Mouse (Mus musculus): ENCODE results near the gene Ncf2. TPM values are rescaled to one million over a fixed set of nuclear protein-coding genes. Genes with fewer than 3 reads are reported as not detected.
A peak's percentile ranks its signal among the peaks of the same experiment; 100 is the strongest.
"Not testable (repeated sequence)": the region's sequence is repeated elsewhere in the genome, so short reads cannot be mapped to it uniquely, and the experiment has no call there.

Ncf2 gene
- total RNA-seq (2022), result 10 to 100 TPM in 1 of 4 experiments, 1 to 10 TPM in 3; 3.7 to 10.2 (median 6.4) TPM

DNA sequence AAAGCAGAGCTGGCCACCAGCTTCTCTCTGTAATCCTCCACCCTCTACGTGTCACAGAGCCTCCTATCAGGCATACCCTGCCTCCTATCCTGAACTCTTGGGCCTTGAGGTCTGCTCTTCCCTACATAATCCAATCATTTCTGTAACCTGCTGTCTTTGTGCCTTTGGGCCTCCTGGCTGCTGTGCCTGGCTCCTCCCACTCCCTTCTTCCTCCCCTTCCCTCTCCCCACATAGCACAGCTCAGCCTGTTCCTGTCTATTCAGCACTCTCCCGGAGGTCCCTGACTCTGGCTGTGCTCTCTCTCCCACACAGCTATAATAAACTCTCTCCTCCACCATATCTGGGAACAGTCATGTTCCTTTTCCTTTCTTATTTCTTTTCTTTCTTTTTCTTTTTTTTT lies at the start of gene Ncf2:
Ncf2 (plus strand) TSS at position 298 of the 400 bp plus-strand sequence.
- DNase-seq (ENCODE audit: low spot score in 2 of 2), result no peak

DNA sequence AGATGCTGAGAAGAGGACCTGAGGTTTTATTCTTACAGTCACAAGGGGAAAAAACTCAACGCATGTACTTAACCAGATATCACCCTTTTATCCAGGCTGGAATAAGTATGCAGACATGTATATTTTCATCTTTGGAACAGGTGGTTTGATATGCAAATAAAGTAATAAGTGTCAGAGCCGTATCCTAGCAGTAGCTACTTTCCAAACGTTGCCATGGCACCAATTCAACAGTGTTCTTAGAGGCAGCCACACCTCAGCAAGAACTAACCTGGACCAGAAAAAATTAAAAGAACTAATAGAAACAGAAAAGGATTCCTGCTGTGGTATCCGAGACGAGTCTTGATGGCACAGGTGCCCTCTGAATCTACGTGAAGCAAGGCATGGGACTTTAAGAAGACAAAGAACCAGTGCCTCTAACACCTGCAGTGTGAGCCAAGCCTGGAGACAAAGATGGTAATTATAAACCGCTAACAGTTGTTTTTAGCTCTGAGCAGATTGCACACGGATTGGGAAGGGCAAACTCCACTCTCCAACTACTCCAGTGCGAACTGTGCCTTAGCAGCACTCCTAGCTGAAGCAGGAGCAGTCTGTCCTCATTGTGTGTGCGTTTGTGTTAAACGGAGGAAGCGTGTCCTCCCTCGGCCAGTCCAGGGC lies 49.6 kb upstream of the Ncf2 start, which contains the start of gene Apobec4:
Apobec4 (plus strand) TSS at position 240 of the 654 bp plus-strand sequence.
- peak in 1 of 2 experiments; percentile 67 for DNase-seq (ENCODE audit: low spot score in 2 of 2)

DNA sequence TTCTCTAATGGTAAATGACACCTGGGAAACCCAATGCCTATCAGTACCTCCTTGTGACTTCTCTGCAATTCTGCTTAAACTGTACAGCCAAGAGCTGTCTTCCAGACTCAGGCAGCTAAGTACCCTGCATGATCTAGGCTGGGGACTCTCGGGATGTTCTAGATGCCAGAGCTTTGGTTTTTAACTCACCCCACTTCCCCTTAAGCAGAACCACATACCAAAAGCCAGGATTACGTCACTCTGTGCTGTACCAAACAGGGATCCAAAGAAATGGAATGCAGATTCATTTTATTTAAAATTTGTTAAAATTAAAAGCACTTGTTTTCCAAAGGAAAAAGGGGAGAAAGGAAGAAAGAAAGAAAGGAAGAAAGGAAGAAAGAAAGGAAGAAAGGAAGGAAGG lies 38.2 kb upstream of the Ncf2 start:
- DNase-seq (ENCODE audit: low spot score in 2 of 2), result no peak

DNA sequence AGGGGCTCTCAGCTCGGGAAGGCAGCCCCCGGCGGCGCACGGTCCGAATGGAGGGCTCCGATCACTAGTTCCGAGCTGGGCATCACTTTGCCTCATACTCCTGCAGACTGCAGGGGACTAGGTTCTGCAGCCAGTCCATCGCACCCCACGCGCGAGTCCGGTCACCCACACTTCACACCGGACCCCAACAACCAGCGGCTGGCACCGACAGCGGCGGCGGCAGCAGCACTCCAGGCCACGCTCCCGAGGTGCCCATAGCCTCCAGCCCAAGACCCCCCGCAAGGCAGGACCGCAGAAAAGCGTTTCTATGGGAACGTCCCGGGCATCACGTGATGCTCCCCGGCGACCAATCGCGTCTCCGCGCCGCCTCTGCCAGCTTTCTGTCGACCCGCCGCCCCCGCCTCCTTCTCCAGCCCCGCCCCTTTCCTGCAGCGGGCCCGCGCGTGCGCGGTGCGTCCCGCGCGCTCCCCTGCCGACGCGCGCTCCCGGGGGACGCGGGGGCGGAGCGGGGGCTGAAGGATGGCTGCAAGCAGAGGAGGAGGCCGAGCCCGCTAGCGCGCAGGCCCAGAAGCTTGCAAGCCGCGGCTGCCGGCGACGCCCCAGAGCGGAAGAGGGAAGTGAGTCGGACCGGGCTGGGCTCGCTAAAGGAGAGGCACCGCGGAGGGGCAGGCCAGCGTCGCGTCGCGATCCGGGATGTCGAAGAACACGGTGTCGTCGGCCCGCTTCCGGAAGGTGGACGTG lies 33.8 kb upstream of the Ncf2 start, which contains the start of the genes Rgl1 and Arpc5:
Rgl1 (minus strand) TSS at position 320 of the 741 bp plus-strand sequence.
Arpc5 (plus strand) TSS at position 511 of the 741 bp plus-strand sequence.
- DNase-seq (ENCODE audit: low spot score in 2 of 2), result peak; percentile 87 to 96

DNA sequence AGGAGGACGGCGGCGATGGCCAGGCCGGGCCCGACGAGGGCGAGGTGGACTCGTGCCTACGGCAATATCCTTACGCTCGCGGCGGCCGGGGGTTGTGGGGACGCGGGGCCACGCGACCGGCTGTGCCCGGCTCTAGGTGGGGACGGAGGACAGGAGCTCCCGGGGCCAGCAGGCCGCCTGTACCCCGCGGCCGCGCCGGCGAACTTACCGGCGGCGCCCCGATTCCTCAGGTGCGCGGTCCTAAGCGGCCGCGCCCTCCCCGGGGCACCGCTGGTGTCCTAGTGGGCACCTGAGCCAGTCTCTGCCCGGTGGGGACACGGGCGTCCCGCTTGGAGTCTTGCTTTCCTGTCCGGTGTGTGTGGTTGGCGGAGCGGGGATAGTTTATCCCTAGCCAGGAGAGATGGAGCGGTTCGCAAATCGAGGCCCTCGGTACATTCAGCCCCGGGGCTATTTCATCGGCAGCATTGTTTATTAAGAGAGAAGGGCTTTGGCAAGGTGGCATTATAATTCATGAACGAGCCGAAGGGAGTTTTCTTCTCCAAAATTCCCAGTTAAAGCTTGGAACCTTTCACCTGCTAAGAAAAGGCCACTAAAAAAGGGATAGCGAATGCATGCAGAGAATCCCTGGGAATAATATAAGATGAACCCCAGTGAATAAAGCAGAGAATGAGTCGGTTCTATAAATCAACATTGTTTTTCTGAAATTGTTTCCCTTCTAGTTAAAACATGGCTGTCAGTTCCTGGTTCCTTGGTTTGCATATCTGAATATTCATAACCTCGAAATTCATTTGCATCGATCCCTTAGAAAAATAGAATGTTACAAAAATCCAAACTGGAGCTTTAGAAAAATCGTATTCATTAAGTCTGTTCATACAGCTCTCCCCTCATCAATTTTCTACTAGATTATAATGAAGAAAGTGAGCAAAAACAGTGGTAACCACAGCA lies 32.9 kb upstream of the Ncf2 start:
- peak in 1 of 2 experiments; percentile 27 for DNase-seq (ENCODE audit: low spot score in 2 of 2)

DNA sequence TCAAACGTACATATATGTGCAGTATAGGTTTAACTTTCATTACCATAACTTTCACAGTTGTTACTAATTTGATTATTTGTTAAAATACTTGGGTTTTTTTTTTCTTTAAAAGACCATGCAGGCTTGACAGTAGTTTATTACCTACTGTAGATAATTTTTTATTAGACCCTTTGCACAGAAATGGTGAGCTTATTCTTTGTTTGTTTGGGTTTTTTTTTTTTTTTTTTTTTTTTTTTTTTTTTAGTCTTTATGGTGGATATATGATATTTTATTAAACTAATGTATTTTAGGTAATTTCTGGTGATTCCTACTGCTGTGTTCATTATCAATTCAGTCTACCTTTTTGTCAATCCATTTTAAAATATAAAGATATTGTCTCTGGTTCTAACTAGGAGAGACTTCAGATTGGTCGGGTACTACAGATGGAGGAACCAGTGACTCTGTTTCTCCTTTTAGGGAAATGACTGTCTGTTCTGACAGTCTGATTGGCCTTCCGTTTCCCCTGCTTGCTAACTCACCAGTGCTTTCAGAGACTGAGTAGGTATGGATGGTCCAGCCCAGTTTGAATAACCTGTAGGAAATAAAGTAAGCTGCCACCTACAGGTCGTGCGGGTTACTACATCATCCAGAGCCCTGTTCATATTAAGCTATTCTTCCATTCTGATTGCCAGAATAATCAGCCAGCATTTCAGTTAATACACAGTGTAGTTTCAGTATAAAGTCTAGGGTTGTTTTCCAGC lies 32.1 kb upstream of the Ncf2 start:
- DNase-seq (ENCODE audit: low spot score in 2 of 2), result peak; percentile 63 to 79

DNA sequence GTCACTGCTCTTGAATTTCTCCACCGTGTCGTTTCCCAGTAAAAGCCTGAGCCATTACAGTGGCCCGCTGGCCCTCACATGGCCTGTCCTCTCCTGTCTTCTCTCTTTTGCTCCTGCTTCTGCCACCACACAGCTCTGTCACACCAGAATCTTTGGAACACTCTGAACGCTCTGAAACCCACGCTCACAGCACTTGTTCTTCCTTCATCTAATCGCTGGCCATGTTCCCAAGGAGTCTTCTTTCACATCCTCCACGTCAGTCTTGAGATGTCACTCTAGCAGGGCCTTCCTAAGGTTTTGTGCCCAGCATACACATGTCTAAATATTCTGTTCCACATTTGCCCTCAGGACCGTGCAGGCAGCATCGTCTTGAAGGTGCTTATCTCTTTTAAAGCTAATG lies 29.0 kb upstream of the Ncf2 start:
- no peak for DNase-seq (ENCODE audit: low spot score in 2 of 2)

DNA sequence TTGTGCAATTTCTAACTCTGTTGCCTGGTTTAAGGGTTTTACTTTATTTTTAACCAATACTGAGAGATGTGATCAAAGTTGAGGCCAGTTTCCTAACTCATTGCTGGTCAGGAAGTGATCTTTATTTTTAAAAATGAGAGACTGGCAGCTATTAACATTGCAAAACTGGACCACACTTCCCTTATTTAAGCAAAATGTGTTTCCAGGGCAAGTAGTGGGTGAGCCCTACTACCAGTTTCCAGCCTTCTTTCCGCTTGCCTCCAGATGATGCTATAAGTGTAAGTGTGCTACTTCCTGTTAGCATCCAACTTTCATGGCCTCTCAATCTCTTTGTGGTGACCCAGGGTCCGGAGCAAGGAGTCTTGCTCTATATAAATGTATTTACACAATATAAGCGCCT lies 25.4 kb upstream of the Ncf2 start:
- DNase-seq (ENCODE audit: low spot score in 2 of 2), result not testable (repeated sequence)

DNA sequence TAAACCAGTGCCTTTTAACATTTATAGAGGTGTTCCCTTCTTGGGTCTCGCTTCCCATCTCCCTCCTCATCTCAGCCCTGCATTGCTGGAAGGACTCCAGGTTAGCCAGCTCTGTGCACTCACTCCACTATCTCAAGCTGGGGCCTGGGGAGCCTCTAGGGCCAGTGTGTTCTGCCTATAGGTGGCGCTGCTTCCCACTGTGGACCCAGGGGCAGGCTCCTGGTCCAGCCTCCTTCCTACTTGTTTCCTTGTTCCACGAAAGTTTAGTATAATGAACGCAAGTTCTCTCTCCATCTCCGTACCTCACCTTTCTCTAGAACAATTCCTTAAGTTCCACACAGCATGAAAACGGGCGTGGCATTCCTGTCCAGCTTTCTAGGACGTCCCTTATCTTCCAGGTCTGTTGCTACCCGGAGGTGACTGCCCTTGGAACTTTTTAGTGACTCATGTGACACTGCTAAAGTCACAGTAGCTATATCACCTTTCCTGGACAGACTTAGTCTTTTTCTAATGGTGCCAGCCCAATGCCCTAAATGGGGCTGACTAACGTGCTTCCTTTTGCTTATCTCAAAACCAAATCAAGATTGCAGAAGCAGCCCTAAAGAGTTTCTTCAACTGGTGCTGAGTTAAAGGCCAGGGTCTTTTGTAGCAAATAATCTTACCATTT lies 20.8 kb upstream of the Ncf2 start:
- peak; percentile 36 to 37 for DNase-seq (ENCODE audit: low spot score in 2 of 2)

DNA sequence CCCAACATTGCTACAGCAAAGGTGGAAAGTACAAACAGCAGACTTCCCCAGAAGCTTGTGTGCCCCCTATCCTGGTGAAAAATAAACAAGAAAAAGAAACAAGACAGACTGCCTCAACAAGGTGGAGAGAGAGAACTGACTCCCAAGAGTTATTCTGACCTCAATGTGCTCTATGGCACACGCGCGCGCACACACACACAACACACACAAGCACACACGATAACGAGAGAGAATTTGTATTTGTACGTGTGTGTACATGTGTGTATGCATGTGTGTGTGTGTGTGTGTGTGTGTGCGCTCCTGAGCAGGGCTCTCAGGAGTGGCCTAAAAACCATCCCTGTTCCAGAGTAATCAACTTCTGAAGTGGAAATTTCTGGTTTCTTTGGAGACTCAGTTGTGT lies 15.4 kb upstream of the Ncf2 start:
- DNase-seq (ENCODE audit: low spot score in 2 of 2), result no peak

DNA sequence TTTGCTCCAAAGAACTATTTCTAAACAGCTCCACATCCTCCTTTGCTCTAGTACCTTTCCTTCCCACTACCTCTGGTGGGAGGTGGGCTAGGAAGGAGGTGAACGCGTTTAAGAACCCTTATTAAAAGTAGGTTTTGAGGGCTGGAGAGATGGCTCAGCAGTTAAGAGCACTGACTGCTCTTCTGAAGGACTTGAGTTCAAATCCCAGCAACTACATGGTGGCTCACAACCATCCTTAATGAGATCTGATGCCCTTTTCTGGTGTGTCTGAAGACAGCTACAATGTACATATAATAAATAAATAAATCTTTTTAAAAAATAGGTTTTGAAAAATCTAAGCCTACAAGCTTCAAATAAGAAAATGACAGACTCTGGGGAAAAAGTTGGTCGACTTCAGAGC lies 14.5 kb upstream of the Ncf2 start:
- DNase-seq (ENCODE audit: low spot score in 2 of 2), result not testable (repeated sequence)

DNA sequence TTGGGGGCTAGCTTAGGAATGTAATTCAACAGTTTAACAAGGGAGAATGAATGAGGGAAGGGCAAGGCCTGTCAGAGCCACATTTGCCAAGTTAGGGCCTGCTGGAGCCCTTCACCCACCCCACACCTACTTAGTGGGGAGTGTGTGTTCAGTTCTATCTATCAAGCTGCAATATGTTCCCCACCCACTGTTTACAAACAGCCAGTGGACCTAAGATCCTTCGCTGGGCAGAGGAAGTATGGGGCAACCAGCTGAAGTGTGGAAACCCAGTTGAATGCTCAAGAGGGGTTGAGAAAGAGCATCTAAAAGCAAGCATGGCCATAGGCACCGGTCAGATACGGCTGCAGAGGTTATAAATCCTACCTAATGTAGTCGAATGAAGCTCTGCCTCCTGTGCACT lies 13.0 kb upstream of the Ncf2 start:
- DNase-seq (ENCODE audit: low spot score in 2 of 2), result no peak

DNA sequence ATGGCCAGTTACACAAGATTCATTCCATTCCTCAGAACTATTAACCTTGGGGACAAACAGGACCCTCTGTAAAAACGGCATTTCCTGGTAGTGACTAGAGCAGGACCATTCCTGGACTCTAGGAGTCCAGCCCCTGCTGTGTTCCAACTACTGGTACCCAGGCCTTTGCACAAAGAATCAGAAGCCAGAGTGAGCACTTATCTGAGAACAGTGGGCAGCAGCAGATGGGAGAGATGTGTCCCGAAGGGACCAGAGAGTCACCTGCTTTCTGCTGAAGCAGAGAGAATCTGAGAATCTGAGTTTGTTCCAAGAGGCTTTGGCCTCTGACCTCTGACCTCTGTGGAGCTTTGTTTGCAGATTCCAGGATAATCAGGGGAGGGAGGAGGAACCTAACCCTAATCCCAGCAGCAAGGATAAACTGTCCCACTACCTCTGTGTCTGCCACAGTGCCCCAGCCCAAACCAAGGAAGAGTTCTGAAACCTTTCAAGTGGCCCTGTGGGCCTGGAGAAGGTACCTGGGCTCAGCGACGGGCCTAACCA lies 11.8 kb upstream of the Ncf2 start:
- DNase-seq (ENCODE audit: low spot score in 2 of 2), result no peak

DNA sequence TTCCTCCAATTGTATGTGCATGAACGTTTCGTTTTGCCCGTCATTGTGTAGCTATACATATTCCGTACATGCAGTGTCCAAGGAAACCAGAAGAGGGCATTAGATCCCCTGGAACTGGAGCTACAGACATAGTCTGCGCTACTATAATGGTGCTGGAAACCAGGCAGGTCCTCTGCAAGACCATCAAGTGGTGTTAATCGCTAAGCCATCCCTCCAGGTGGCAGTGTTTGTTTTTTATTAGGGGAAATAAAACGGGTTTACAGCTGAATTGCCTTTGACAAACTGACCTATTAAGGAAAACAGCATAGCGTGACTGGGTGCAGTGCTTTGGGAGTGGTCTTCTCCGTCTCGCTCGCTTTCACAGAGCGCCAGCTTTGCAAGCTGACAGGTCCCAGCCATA lies 9.7 kb upstream of the Ncf2 start:
- no peak for DNase-seq (ENCODE audit: low spot score in 2 of 2)

DNA sequence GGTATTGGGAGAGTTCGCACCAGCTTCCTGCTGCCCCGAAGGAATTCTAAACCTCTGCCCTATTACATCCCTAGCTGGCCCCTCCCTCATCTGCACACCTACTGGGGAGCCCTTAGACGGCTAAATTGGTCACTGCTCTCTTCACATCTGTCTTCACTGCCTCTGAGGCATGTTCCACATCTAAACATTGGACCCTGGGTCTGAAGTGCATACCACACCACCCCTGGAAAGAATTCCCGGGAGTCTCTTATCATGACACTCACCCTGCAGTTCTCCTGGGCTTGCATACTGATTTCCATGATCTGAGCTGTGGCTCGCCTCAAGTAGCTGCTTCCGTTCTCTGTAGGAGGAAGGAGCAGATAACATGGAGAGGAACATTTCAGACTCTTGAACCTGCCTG lies 9.2 kb upstream of the Ncf2 start:
- no peak for DNase-seq (ENCODE audit: low spot score in 2 of 2)

DNA sequence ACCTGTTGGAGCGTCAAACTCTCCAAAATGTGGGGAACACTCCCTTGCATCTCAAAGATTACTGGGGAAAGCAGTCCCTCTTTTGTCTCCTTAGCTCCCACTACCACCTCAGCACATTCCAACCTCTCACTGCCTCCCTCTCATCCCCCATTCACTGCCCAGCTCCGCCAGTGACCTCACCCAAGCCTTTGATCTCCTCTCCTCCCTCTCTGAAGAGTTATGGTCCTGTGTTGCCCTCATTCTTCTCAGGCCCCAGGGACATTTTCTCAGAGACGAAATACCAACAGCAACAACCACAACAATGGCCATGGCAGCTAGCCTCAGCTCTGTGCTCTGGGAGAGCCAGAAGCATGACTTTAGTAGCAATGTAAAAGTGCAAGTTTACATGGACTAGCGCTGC lies 8.7 kb upstream of the Ncf2 start:
- DNase-seq (ENCODE audit: low spot score in 2 of 2), result no peak

DNA sequence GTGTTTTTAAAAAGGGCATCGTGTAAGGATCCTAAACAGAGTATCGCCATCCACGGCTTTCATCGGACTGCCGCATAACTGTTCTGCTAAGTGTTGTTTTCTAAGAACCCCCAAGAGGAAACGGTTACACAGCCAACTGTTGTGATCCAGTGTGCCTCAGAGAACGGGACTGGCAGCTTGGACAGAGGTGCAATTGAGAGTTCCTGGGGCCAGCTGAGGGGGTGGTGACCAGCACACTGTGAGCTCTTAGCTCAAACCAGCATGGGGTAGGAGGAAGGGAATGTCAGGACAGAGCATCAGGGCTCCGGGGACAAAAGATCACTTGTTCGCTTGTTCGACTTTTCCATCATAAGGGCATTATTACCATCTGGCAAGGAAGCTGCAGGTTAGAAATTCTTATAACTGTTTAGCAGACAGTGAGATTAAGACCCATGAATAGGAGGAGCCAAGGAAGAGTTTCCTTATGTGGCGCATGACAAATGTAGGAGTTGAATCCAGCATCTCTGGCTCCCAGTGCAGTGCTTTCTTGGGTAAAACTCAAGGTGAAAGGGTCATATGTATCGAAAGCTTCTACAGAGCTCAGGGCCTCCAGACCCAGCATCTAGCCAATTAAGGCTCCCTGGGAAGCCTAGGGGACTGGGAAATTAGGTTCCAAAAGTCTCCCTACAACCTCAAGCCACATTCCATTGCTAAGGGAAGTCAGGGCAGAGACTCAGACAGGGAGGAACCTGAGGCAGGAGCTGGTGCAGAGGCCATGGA lies 7.1 kb upstream of the Ncf2 start:
- DNase-seq (ENCODE audit: low spot score in 2 of 2), result peak in 1 of 2 experiments; percentile 61

DNA sequence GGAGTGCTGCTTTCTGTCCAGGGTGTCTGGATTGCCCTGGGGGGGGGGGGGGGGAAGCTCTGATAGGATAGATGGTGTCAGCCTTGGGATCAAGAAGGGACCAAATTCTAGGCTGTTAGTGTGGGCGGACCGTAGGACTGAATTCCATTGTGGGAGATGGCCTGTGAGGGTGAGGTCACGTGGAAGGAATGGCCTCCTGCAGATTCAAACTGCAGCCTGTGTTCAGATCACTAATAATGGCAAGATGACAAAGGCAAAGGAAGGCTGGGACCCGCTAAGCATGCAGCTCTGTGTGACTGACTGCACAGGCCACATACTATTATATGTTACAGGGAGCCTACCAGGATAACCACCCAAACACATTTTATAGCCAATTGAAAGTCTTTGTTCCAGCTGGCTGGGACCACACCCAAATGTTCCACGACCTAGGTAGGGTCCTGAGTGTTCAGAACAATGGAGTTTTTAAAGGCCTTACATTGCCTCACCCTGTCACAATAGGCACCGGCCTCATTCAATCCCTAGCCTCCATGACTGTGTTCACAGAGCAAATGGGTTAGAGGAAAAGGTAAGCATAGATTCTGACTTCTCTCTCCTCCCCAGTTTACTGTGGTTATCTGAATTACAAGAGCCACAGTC lies 6.4 kb upstream of the Ncf2 start:
- DNase-seq (ENCODE audit: low spot score in 2 of 2), result no peak
